Mouse (Mus musculus) liver (tissue): ENCODE data around the gene Cct4.

Experiments
- DNase-seq: peaks from one replicate; pipeline ENCODE4 v3.0.0-alpha.2; 2020; ENCODE audit warnings: mixed read lengths

Cct4 gene

GRCm38 (mm10) chr11:22985510-22985909 lies 4.8 kb upstream of the Cct4 start:
- no peak for DNase-seq

GRCm38 (mm10) chr11:22987357-22987756 lies 3.0 kb upstream of the Cct4 start:
- DNase-seq = peak; percentile 27

GRCm38 (mm10) chr11:22989786-22990185 lies 533 bp upstream of the Cct4 start:
- DNase-seq = no peak

GRCm38 (mm10) chr11:22991218-22991835 lies 1.0 kb downstream of the Cct4 start:
- no peak for DNase-seq

GRCm38 (mm10) chr11:22994271-22994670 lies 4.0 kb downstream of the Cct4 start:
- DNase-seq = no peak

GRCm38 (mm10) chr11:22995461-22995860 lies 5.1 kb downstream of the Cct4 start:
- no peak for DNase-seq

- DNase-seq = peak; percentile 13
Observed at GRCm38 (mm10) chr11:22998308-22998707, 8.0 kb downstream of the Cct4 start.

GRCm38 (mm10) chr11:23005276-23005675 lies 15.0 kb downstream of the Cct4 start:
- DNase-seq = no peak

- no peak for DNase-seq
Observed at GRCm38 (mm10) chr11:23007166-23007480, 16.8 kb downstream of the Cct4 start.

GRCm38 (mm10) chr11:23007481-23008180 lies 17.3 kb downstream of the Cct4 start, which contains the start of gene Fam161a:
Gene Fam161a, plus strand, starts transcription at chr11:23007531.
- peak; percentile 81 for DNase-seq

GRCm38 (mm10) chr11:23008181-23008823 lies 18.0 kb downstream of the Cct4 start:
- DNase-seq = peak; percentile 91

GRCm38 (mm10) chr11:23008824-23009200 lies 18.5 kb downstream of the Cct4 start:
- DNase-seq = no peak

- no peak for DNase-seq
Observed at GRCm38 (mm10) chr11:23013096-23013495, 22.8 kb downstream of the Cct4 start.

- peak; percentile 24 for DNase-seq
Observed at GRCm38 (mm10) chr11:23013580-23014294, 23.4 kb downstream of the Cct4 start.

- no peak for DNase-seq
Observed at GRCm38 (mm10) chr11:23014996-23015395, 24.7 kb downstream of the Cct4 start.

- no peak for DNase-seq
Observed at GRCm38 (mm10) chr11:23017943-23018342, 27.6 kb downstream of the Cct4 start.

GRCm38 (mm10) chr11:23020116-23020770 lies 29.9 kb downstream of the Cct4 start:
- DNase-seq = no peak

- DNase-seq = no peak
Observed at GRCm38 (mm10) chr11:23020841-23021240, 30.5 kb downstream of the Cct4 start.

- no peak for DNase-seq
Observed at GRCm38 (mm10) chr11:23023155-23023554, 32.8 kb downstream of the Cct4 start.

- no peak for DNase-seq
Observed at GRCm38 (mm10) chr11:23024169-23024568, 33.9 kb downstream of the Cct4 start.

- DNase-seq = no peak
Observed at GRCm38 (mm10) chr11:23028957-23029356, 38.6 kb downstream of the Cct4 start.

- no peak for DNase-seq
Observed at GRCm38 (mm10) chr11:23029399-23029798, 39.1 kb downstream of the Cct4 start.

- DNase-seq = no peak
Observed at GRCm38 (mm10) chr11:23047252-23047651, 56.9 kb downstream of the Cct4 start.
